Mouse (Mus musculus) myocyte (in vitro differentiated cells): ENCODE data around the gene Zfp715. TPM values are rescaled to one million over a fixed set of nuclear protein-coding genes. Genes with fewer than 3 reads are reported as not detected.
A peak's percentile ranks its signal among the peaks of the same experiment; 100 is the strongest.

Experiments
- H3K27me3 ChIP-seq: one replicate; pipeline ENCODE4 v1.6.1; 2011; ENCODE audit not compliant: control insufficient read depth, insufficient read depth, insufficient read length
- H3K36me3 ChIP-seq: one replicate; pipeline ENCODE4 v1.6.1; 2011; ENCODE audit not compliant: control insufficient read depth, insufficient read depth
- H3K4me2 ChIP-seq: one replicate; pipeline ENCODE4 v1.6.1; 2011; ENCODE audit warnings: low read depth, control low read depth
- H3K4me3 ChIP-seq: one replicate; pipeline ENCODE4 v1.5.1; 2011; ENCODE audit warnings: mild to moderate bottlenecking, control low read depth, moderate library complexity
- H3K79me2 ChIP-seq: one replicate; pipeline ENCODE4 v1.6.1; 2011; ENCODE audit not compliant: control insufficient read depth, insufficient read depth
- H3ac ChIP-seq: one replicate; pipeline ENCODE4 v1.6.1; 2011; ENCODE audit not compliant: control insufficient read depth, insufficient read length
- CEBPB ChIP-seq: IDR thresholded peaks from 2 replicates; pipeline ENCODE4 v1.6.1; 2011; ENCODE audit warnings: mild to moderate bottlenecking, moderate library complexity; ENCODE audit not compliant: poor library complexity, insufficient read depth, severe bottlenecking
- E2F4 ChIP-seq: IDR thresholded peaks from one replicate; pipeline ENCODE4 v1.6.1; 2011; ENCODE audit warnings: mild to moderate bottlenecking, control low read depth, moderate library complexity; ENCODE audit not compliant: insufficient read depth
- MAX ChIP-seq: IDR thresholded peaks from one replicate; pipeline ENCODE4 v1.6.1; 2011; ENCODE audit warnings: low read depth, mild to moderate bottlenecking, control low read depth
- MYOD1 ChIP-seq, 3 experiments: IDR thresholded peaks; one replicate each; pipeline ENCODE4 v1.6.1; 2011; ENCODE audit warnings: control low read depth in 2 of 3, low read depth in 2 of 3, mild to moderate bottlenecking in 2 of 3, moderate library complexity in 1 of 3; ENCODE audit not compliant: insufficient read length in 2 of 3, control insufficient read depth in 1 of 3
- MYOG ChIP-seq, 3 experiments: IDR thresholded peaks; one replicate each; pipeline ENCODE4 v1.6.1; 2011; ENCODE audit warnings: control low read depth in 2 of 3, low read depth in 2 of 3, mild to moderate bottlenecking in 2 of 3; ENCODE audit not compliant: insufficient read length in 2 of 3, control insufficient read depth in 1 of 3, insufficient read depth in 1 of 3
- POLR2A ChIP-seq: IDR thresholded peaks from one replicate; pipeline ENCODE4 v1.6.1; 2011; ENCODE audit warnings: low read depth, mild to moderate bottlenecking, control low read depth, moderate library complexity; ENCODE audit not compliant: insufficient read length
- POLR2AphosphoS2 ChIP-seq: IDR thresholded peaks from one replicate; pipeline ENCODE4 v1.6.1; 2011; ENCODE audit warnings: low read depth, control low read depth; ENCODE audit not compliant: insufficient read length
- REST ChIP-seq: IDR thresholded peaks from one replicate; pipeline ENCODE4 v1.6.1; 2011; ENCODE audit warnings: mild to moderate bottlenecking, control low read depth, moderate library complexity; ENCODE audit not compliant: insufficient read depth, insufficient read length
- SRF ChIP-seq: IDR thresholded peaks from one replicate; pipeline ENCODE4 v1.6.1; 2011; ENCODE audit warnings: low read depth; ENCODE audit not compliant: control insufficient read depth, insufficient read length
- TCF12 ChIP-seq: IDR thresholded peaks from one replicate; pipeline ENCODE4 v1.6.1; 2011; ENCODE audit warnings: mild to moderate bottlenecking, control low read depth; ENCODE audit not compliant: poor library complexity, insufficient read depth, severe bottlenecking
- TCF3 ChIP-seq: IDR thresholded peaks from one replicate; pipeline ENCODE4 v1.6.1; 2011; ENCODE audit warnings: low read depth, control low read depth; ENCODE audit not compliant: insufficient read length
- USF1 ChIP-seq: IDR thresholded peaks from one replicate; pipeline ENCODE4 v1.6.1; 2011; ENCODE audit warnings: low read depth, mild to moderate bottlenecking, control low read depth, moderate library complexity
- polyA plus RNA-seq: library from polyadenylated mRNA; unstranded; fragments of >200 nt; fragmentation: generic; extraction: Trizol; gene quantifications from one replicate; pipeline ENCODE4 v1.2.1, GENCODE M21; 2012; ENCODE audit warnings: missing spikeins

Gene Zfp715
- polyA plus RNA-seq, 1 experiment, result 2.7 TPM

DNA sequence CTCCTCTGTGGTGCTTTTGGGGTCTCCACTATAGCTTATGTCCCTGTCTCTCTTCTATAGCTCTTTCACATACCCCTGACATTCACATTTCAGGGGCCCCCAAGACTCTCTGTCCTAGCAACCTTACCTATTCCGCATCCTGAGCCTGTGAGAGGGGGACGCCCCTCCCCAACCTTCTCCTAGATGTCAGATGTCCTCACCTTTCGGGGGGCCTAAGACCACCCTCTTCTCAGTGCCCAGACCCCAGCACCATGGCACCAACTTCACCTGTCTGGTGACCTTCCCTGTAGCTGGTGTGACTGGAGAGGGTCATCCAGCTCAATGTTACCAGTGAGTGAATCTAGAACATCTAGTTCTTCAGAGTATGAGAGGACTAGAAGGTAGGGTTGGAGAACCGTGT, 31.4 kb upstream of the Zfp715 start:
- TF ChIP-seq CEBPB (no peak), TCF12 (no peak), MAX (no peak), USF1 (no peak), POLR2A (no peak), MYOG (IDR thresholded peaks at IDR 0.05; ENCODE audit: control insufficient read depth in 1 of 3, insufficient read depth in 1 of 3, insufficient read length in 2 of 3, low read depth in 2 of 3) (no peak), POLR2AphosphoS2 (no peak), MYOD1 (IDR thresholded peaks at IDR 0.05; ENCODE audit: control insufficient read depth in 1 of 3, insufficient read length in 2 of 3, low read depth in 2 of 3) (no peak), E2F4 (no peak), REST (no peak), TCF3 (no peak), SRF (no peak)
- H3ac ChIP-seq, result no peak overlapping the region
- H3K27me3 ChIP-seq, result no peaks in the 10 kb centered on the region
- no peaks in the 10 kb centered on the region for H3K79me2 ChIP-seq
- H3K4me2 ChIP-seq, result no peak overlapping the region
- no peaks in the 10 kb centered on the region for H3K36me3 ChIP-seq
- no peak overlapping the region for H3K4me3 ChIP-seq

DNA sequence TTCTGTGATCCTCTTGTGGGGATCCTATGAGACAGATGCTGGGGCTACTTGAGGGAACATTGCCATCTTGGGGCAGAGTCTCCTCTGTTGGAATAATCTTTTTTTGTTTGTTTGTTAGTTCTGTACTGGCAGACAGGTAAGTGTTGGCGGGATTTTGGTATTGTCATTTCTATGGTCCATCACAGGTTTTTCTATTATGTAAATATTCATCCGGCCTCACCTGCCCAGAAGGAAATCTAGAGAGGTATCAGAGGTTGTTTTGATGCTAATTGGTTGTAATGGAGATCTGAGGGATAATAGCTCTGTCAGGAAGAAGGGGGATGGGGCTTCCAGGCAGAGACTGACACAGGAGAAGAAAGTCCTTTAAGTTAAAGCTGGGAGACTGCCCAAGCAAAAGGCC, 30.9 kb upstream of the Zfp715 start:
- Histone ChIP-seq H3K36me3 (no peaks in the 10 kb centered on the region), H3K27me3 (no peaks in the 10 kb centered on the region)
- TF ChIP-seq POLR2AphosphoS2 (no peak), REST (no peak), MAX (no peak), SRF (no peak), TCF3 (no peak), CEBPB (no peak), MYOG (IDR thresholded peaks at IDR 0.05; ENCODE audit: control insufficient read depth in 1 of 3, insufficient read depth in 1 of 3, insufficient read length in 2 of 3, low read depth in 2 of 3) (no peak), USF1 (no peak), TCF12 (no peak), E2F4 (no peak)

DNA sequence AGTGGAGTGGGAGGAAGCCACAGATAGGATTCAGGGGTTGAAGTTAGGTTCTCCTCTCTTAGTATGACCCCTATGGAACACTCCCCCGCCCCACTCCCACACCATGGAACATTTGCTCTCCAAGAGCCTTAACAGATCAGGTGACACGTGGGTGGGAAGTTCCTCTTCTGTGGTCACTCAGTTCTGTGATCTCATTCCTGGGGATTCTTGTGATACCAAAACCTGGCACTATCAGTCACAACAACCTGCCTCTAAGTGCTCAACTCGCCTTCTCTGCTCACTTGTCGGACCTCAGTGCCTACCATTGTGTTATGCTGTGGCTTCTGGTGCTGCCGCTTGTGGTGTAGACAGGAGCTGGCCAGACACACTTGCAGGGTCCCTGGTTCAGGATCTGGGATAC, 30.1 kb upstream of the Zfp715 start:
- Histone ChIP-seq H3K36me3 (no peaks in the 10 kb centered on the region), H3ac (no peak overlapping the region), H3K27me3 (no peaks in the 10 kb centered on the region), H3K4me3 (no peak overlapping the region), H3K4me2 (no peak overlapping the region), H3K79me2 (no peaks in the 10 kb centered on the region)
- peak in 2 of 3 experiments; percentile 50 to 60 for TF ChIP-seq MYOD1 (IDR thresholded peaks at IDR 0.05; ENCODE audit: control insufficient read depth in 1 of 3, insufficient read length in 2 of 3, low read depth in 2 of 3)
- TF ChIP-seq USF1, result no peak

More for the DNA sequence above, 30.9 kb upstream of the Zfp715 start:
- H3K79me2 ChIP-seq, result no peaks in the 10 kb centered on the region
- no peak overlapping the region for H3K4me2 ChIP-seq
- no peak overlapping the region for H3ac ChIP-seq
- H3K4me3 ChIP-seq, result no peak overlapping the region

DNA sequence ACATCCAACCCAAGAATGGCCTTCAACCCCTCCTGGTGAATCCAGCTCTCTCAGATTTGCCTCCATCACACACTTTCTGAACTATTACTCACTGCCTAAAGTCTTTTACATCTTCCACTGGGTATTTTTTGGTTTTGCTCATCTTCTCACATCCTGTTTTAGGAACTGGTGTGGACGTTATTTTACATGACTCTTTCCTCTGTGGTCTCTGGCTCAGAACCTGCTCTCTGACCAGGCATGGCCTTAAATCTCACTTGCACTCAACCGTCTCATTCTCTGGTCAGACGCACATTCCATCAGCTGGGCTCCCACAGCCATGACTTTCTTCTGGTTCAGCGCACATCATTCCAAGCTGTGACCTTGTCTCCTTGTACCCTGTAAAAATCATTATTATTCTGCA, 27.7 kb upstream of the Zfp715 start:
- TF ChIP-seq TCF3, result no peak
- TF ChIP-seq E2F4, result no peak
- no peak for TF ChIP-seq POLR2A
- TF ChIP-seq MYOD1 (IDR thresholded peaks at IDR 0.05; ENCODE audit: control insufficient read depth in 1 of 3, insufficient read length in 2 of 3, low read depth in 2 of 3), result no peak
- no peaks in the 10 kb centered on the region for H3K36me3 ChIP-seq
- no peak overlapping the region for H3K4me2 ChIP-seq
- no peak overlapping the region for H3K4me3 ChIP-seq
- no peak overlapping the region for H3ac ChIP-seq
- no peaks in the 10 kb centered on the region for H3K27me3 ChIP-seq
- H3K79me2 ChIP-seq, result no peaks in the 10 kb centered on the region

DNA sequence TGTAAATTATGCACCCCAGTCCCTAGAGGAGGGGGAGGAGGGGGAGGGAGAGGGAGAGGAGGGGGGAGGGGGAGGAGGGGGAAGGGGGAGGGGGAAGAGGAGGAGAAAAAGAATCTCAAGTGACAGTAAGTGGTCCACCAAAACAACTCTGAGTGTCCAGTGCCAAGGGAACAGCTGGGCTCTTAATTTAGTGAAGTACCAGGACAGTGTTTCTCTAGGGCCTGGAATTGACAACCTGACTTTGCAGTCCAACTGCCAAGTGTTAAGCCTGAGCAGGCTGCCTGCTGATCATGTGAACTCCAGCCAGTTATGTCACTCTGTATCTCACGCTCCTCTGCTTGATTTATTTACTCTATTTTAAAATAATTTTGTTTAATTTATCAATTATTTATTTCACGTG, 20.8 kb upstream of the Zfp715 start:
- Histone ChIP-seq H3K4me3 (no peak overlapping the region), H3K36me3 (no peaks in the 10 kb centered on the region), H3K79me2 (no peaks in the 10 kb centered on the region), H3K4me2 (no peak overlapping the region), H3ac (no peak overlapping the region), H3K27me3 (no peaks in the 10 kb centered on the region)
- TF ChIP-seq USF1 (no peak), POLR2AphosphoS2 (no peak), SRF (no peak), MYOD1 (IDR thresholded peaks at IDR 0.05; ENCODE audit: control insufficient read depth in 1 of 3, insufficient read length in 2 of 3, low read depth in 2 of 3) (peak in 2 of 3 experiments; percentile 38 to 58), REST (no peak), TCF12 (no peak), MYOG (IDR thresholded peaks at IDR 0.05; ENCODE audit: control insufficient read depth in 1 of 3, insufficient read depth in 1 of 3, insufficient read length in 2 of 3, low read depth in 2 of 3) (peak in 2 of 3 experiments; percentile 21 to 59)

DNA sequence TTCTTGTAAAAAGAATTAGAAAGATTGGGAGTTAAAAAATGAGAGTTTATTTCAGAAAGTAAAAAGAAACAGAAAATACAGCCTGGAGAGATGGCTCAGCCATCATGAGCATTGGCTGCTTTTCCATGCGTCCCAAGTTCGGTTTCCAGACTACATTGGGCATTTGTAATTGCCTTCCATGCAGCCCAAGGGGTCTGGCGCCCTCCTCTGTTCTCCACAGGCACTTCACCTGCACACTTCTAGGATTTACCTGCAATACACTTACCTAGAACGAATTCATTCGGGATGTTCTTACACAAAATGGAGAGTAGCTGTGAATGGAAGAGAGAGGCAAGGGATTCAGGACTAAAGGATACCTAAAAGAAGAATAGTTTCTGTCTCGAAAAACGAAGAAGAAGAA, 20.1 kb upstream of the Zfp715 start:
- no peaks in the 10 kb centered on the region for H3K79me2 ChIP-seq
- H3ac ChIP-seq, result no peak overlapping the region
- H3K4me2 ChIP-seq, result no peak overlapping the region
- H3K27me3 ChIP-seq, result no peaks in the 10 kb centered on the region
- H3K36me3 ChIP-seq, result no peaks in the 10 kb centered on the region
- TF ChIP-seq CEBPB (no peak), MYOG (IDR thresholded peaks at IDR 0.05; ENCODE audit: control insufficient read depth in 1 of 3, insufficient read depth in 1 of 3, insufficient read length in 2 of 3, low read depth in 2 of 3) (no peak), MYOD1 (IDR thresholded peaks at IDR 0.05; ENCODE audit: control insufficient read depth in 1 of 3, insufficient read length in 2 of 3, low read depth in 2 of 3) (no peak), REST (no peak), POLR2A (no peak), USF1 (no peak), E2F4 (no peak), MAX (no peak), TCF3 (no peak), TCF12 (no peak), SRF (no peak), POLR2AphosphoS2 (no peak)
- H3K4me3 ChIP-seq, result no peak overlapping the region
